Mouse (Mus musculus) gastrocnemius, postnatal 25 days (tissue): Measurements from ENCODE around the gene Gatd1. TPM values are rescaled to one million over a fixed set of nuclear protein-coding genes. Genes with fewer than 3 reads are reported as not detected.
"Not testable (repeated sequence)": the region's sequence is repeated elsewhere in the genome, so short reads cannot be mapped to it uniquely, and the experiment has no call there.

ENCODE experiments used
- DNase-seq: peaks from one replicate; pipeline ENCODE4 v3.0.0; 2022
- total RNA-seq, 2 experiments: library from RNA; stranded (reverse); gene quantifications; 1 replicate in 1 of 2; 2 replicates in 1 of 2; pipeline ENCODE4 v1.2.3; 2021

Gatd1 gene
- total RNA-seq, 2 experiments from 2014 or later, result 5.2 to 6.7 TPM

GRCm38 (mm10) chr7:141429310-141429709, 15.4 kb upstream of the Gatd1 start, which contains the start of gene Cend1:
TSS of gene Cend1 (minus strand) at chr7:141429491.
- DNase-seq, result no peak

GRCm38 (mm10) chr7:141428701-141429100, 14.8 kb upstream of the Gatd1 start:
- DNase-seq, result no peak

- no peak for DNase-seq
Measured at GRCm38 (mm10) chr7:141426948-141427730, 13.2 kb upstream of the Gatd1 start.

GRCm38 (mm10) chr7:141423811-141424210, 9.9 kb upstream of the Gatd1 start:
- DNase-seq, result no peak

- no peak for DNase-seq
Measured at GRCm38 (mm10) chr7:141420030-141420702, 6.2 kb upstream of the Gatd1 start.

GRCm38 (mm10) chr7:141418970-141419369, 5.0 kb upstream of the Gatd1 start:
- no peak for DNase-seq

GRCm38 (mm10) chr7:141417731-141418681, 4.1 kb upstream of the Gatd1 start:
- no peak for DNase-seq

GRCm38 (mm10) chr7:141416144-141416841, 2.4 kb upstream of the Gatd1 start:
- DNase-seq, result no peak

- DNase-seq, result no peak
Measured at GRCm38 (mm10) chr7:141413331-141413730, 605 bp downstream of the Gatd1 start.

- no peak for DNase-seq
Measured at GRCm38 (mm10) chr7:141411667-141412066, 2.3 kb downstream of the Gatd1 start.

GRCm38 (mm10) chr7:141410631-141411030, 3.3 kb downstream of the Gatd1 start:
- no peak for DNase-seq

GRCm38 (mm10) chr7:141408833-141409232, 5.1 kb downstream of the Gatd1 start:
- peak; percentile 72 for DNase-seq

- DNase-seq, result not testable (repeated sequence)
Measured at GRCm38 (mm10) chr7:141407670-141408069, 6.3 kb downstream of the Gatd1 start.

GRCm38 (mm10) chr7:141405466-141405865, 8.5 kb downstream of the Gatd1 start:
- DNase-seq, result no peak

- DNase-seq, result peak; percentile 33
Measured at GRCm38 (mm10) chr7:141403305-141403704, 10.6 kb downstream of the Gatd1 start.

- DNase-seq, result no peak
Measured at GRCm38 (mm10) chr7:141395348-141395747, 18.6 kb downstream of the Gatd1 start.

GRCm38 (mm10) chr7:141394771-141395170, 19.2 kb downstream of the Gatd1 start:
- no peak for DNase-seq

GRCm38 (mm10) chr7:141394158-141394557, 19.8 kb downstream of the Gatd1 start:
- no peak for DNase-seq

GRCm38 (mm10) chr7:141392552-141393222, 21.2 kb downstream of the Gatd1 start:
- no peak for DNase-seq

GRCm38 (mm10) chr7:141391625-141392551, 22.0 kb downstream of the Gatd1 start, which contains the start of gene Taldo1:
TSS of gene Taldo1 (plus strand) at chr7:141392199.
- DNase-seq, result peak; percentile 94
